Mouse (Mus musculus) midbrain, postnatal 0 days (tissue): ENCODE data around the gene Pcyox1. TPM values are rescaled to one million over a fixed set of nuclear protein-coding genes. Genes with fewer than 3 reads are reported as not detected.

ENCODE experiments used
- ATAC-seq: fragments of 200-750 bp; cut with Nextera tagmentation; 2 replicates; pipeline ENCODE4 v1.8.0; 2017; ENCODE audit warnings: moderate number of reproducible peaks, mild to moderate bottlenecking, moderate TSS enrichment, moderate library complexity; ENCODE audit not compliant: low FRiP score
- DNase-seq: peaks from one replicate; pipeline ENCODE4 v3.0.0-alpha.2; 2015; ENCODE audit warnings: low spot score
- H3K27ac ChIP-seq: fragments of 300-500 bp; sonication (generic); 2 replicates; pipeline ENCODE4 v1.5.1; 2014; ENCODE audit warnings: low read depth, mild to moderate bottlenecking, low read length, mixed read lengths
- H3K27me3 ChIP-seq: fragments of 300-500 bp; sonication (generic); 2 replicates; pipeline ENCODE4 v1.6.1; 2014; ENCODE audit warnings: low read length, control low read depth, mixed read lengths; ENCODE audit not compliant: insufficient read depth
- H3K36me3 ChIP-seq: fragments of 300-500 bp; sonication (generic); 2 replicates; pipeline ENCODE4 v1.6.1; 2014; ENCODE audit warnings: low read length, control low read depth, mixed read lengths; ENCODE audit not compliant: insufficient read depth
- H3K4me1 ChIP-seq: fragments of 300-500 bp; sonication (generic); 2 replicates; pipeline ENCODE4 v1.6.1; 2014; ENCODE audit warnings: mild to moderate bottlenecking, control low read depth, antibody characterized with exemption, low read length, mixed read lengths; ENCODE audit not compliant: insufficient read depth
- H3K4me2 ChIP-seq: fragments of 300-500 bp; sonication (generic); 2 replicates; pipeline ENCODE4 v1.6.1; 2014; ENCODE audit warnings: low read depth, mild to moderate bottlenecking, low read length, mixed read lengths; ENCODE audit not compliant: poor library complexity, severe bottlenecking
- H3K4me3 ChIP-seq: fragments of 300-500 bp; sonication (generic); 2 replicates; pipeline ENCODE4 v1.5.1; 2014; ENCODE audit warnings: low read depth, mild to moderate bottlenecking, low read length, moderate library complexity
- H3K9ac ChIP-seq: fragments of 300-500 bp; sonication (generic); replicated peaks from 2 replicates; pipeline ENCODE4 v1.6.1; 2014; ENCODE audit warnings: mild to moderate bottlenecking, low read length, moderate library complexity, mixed read lengths; ENCODE audit not compliant: poor library complexity, severe bottlenecking
- H3K9me3 ChIP-seq: fragments of 300-500 bp; sonication (generic); 2 replicates; pipeline ENCODE4 v1.6.1; 2016; ENCODE audit warnings: low read length, control low read depth
- CTCF ChIP-seq: IDR thresholded peaks from 2 replicates; pipeline ENCODE4 v1.5.1; 2016; ENCODE audit warnings: antibody characterized with exemption, mild to moderate bottlenecking
- whole genome bisulfite sequencing: fragments of 180-500 bp; shearing (Covaris S2); extraction: QIAGEN DNeasy Blood & Tissue Kit; methylation state at CpG from one replicate; pipeline ENCODE4 v1.1.7; 2014; 5-methylcytosine and 5-hydroxymethylcytosine counted together
- polyA plus RNA-seq: library from polyadenylated mRNA; unstranded; fragments of >200 nt; fragmentation: Nextera tagmentation; extraction: Ambion mirVana; gene quantifications from 2 replicates; pipeline ENCODE4 v1.2.1, GENCODE M21; 2015
- total RNA-seq: library from RNA; depleted of rRNA; stranded (reverse); fragments of >200 nt; gene quantifications from 2 replicates; pipeline ENCODE4 v1.2.3, GENCODE M21; 2014

Pcyox1 gene
- total and polyA plus RNA-seq, 2 experiments from 2014 or later, result 95.4 to 108 TPM

GRCm38 (mm10) chr6:86395969-86396368 is 985 bp downstream of the Pcyox1 start:
- no peaks in the 10 kb centered on the region for H3K9me3 ChIP-seq
- DNase-seq (no peak), ATAC-seq (no peak)
- peak overlapping the region; percentile 96 for H3K27ac ChIP-seq
- peak overlapping the region; percentile 95 for H3K4me3 ChIP-seq
- 13% methylated on average over 10 of the region's 10 CpGs for WGBS
- H3K4me2 ChIP-seq, result peak overlapping the region; percentile 72
- peak overlapping the region; percentile 98 for H3K9ac ChIP-seq
- H3K4me1 ChIP-seq, result peaks cover 8% of the 10 kb centered on the region; the same call in 1 of the 2 replicates
- peaks cover 10% of the 10 kb centered on the region for H3K36me3 ChIP-seq
- no peaks in the 10 kb centered on the region for H3K27me3 ChIP-seq
- no peak for TF ChIP-seq CTCF

- WGBS, result 90% methylated on average over 9 of the region's 9 CpGs
- no peak for ATAC-seq
- TF ChIP-seq CTCF, result no peak
These were observed 1.9 kb downstream of the Pcyox1 start for GRCm38 (mm10) chr6:86395021-86395420.

GRCm38 (mm10) chr6:86394078-86394720 is 2.8 kb downstream of the Pcyox1 start:
- TF ChIP-seq CTCF, result no peak
- Histone ChIP-seq H3K9me3 (no peaks in the 10 kb centered on the region), H3K4me1 (peaks cover 8% of the 10 kb centered on the region; the same call in 1 of the 2 replicates), H3K4me2 (no peak overlapping the region), H3K4me3 (no peak overlapping the region), H3K27me3 (no peaks in the 10 kb centered on the region), H3K27ac (no peak overlapping the region), H3K9ac (no peak overlapping the region), H3K36me3 (peaks cover 22% of the 10 kb centered on the region)
- DNase-seq, result no peak
- ATAC-seq, result no peak
- 94% methylated on average over 17 of the region's 17 CpGs for WGBS

More at GRCm38 (mm10) chr6:86395021-86395420, 1.9 kb downstream of the Pcyox1 start:
- Histone ChIP-seq H3K4me2 (peak overlapping the region; percentile 72), H3K4me1 (peaks cover 8% of the 10 kb centered on the region; the same call in 1 of the 2 replicates), H3K27ac (no peak overlapping the region), H3K36me3 (peaks cover 19% of the 10 kb centered on the region), H3K4me3 (peak overlapping the region; percentile 95), H3K27me3 (no peaks in the 10 kb centered on the region), H3K9ac (no peak overlapping the region), H3K9me3 (no peaks in the 10 kb centered on the region)
- DNase-seq, result no peak

- no peak overlapping the region for H3K27ac ChIP-seq
- H3K27me3 ChIP-seq, result no peaks in the 10 kb centered on the region
- no peak for ATAC-seq
- DNase-seq, result no peak
- no peak overlapping the region for H3K9ac ChIP-seq
- H3K9me3 ChIP-seq, result no peaks in the 10 kb centered on the region
- no peak overlapping the region for H3K4me3 ChIP-seq
- H3K4me1 ChIP-seq, result peaks cover 8% of the 10 kb centered on the region; the same call in 1 of the 2 replicates
- H3K4me2 ChIP-seq, result no peak overlapping the region
- peaks cover 32% of the 10 kb centered on the region for H3K36me3 ChIP-seq
- 100% methylated on average over 1 of the region's 1 CpGs for WGBS
- TF ChIP-seq CTCF, result peak; percentile 43
These were observed 3.8 kb downstream of the Pcyox1 start for GRCm38 (mm10) chr6:86393187-86393586.

GRCm38 (mm10) chr6:86391326-86391725 is 5.6 kb downstream of the Pcyox1 start:
- Histone ChIP-seq H3K4me2 (no peak overlapping the region), H3K4me1 (peaks cover 8% of the 10 kb centered on the region; the same call in 1 of the 2 replicates), H3K27ac (no peak overlapping the region), H3K9me3 (no peaks in the 10 kb centered on the region), H3K36me3 (peaks cover 41% of the 10 kb centered on the region), H3K27me3 (no peaks in the 10 kb centered on the region), H3K9ac (no peak overlapping the region), H3K4me3 (no peak overlapping the region)
- DNase-seq (no peak), ATAC-seq (no peak)
- WGBS, result 97% methylated on average over 5 of the region's 5 CpGs
- peak; percentile 61 for TF ChIP-seq CTCF

GRCm38 (mm10) chr6:86388461-86388860 is 8.5 kb downstream of the Pcyox1 start:
- Histone ChIP-seq H3K9ac (no peak overlapping the region), H3K27ac (no peak overlapping the region), H3K27me3 (no peaks in the 10 kb centered on the region), H3K9me3 (no peaks in the 10 kb centered on the region), H3K4me2 (no peak overlapping the region), H3K4me3 (no peak overlapping the region), H3K4me1 (no peaks in the 10 kb centered on the region), H3K36me3 (peaks cover 47% of the 10 kb centered on the region)
- WGBS, result 87% methylated on average over 18 of the region's 18 CpGs
- DNase-seq (no peak), ATAC-seq (no peak)
- TF ChIP-seq CTCF, result no peak
